Mouse (Mus musculus): ENCODE results near the gene Zfp991.
"Not testable (repeated sequence)": the region's sequence is repeated elsewhere in the genome, so short reads cannot be mapped to it uniquely, and the experiment has no call there.

Zfp991 gene

GRCm38 (mm10) chr4:147131837-147132459, at the start of gene Zfp991:
TSS of gene Zfp991 (plus strand) at chr4:147132038.
- not testable (repeated sequence) for DNase-seq (ENCODE audit: inconsistent age in 2 of 2, low spot score in 1 of 2)

- DNase-seq (ENCODE audit: inconsistent age in 2 of 2, low spot score in 1 of 2) = not testable (repeated sequence)
Measured at GRCm38 (mm10) chr4:147095641-147096040, 36.2 kb upstream of the Zfp991 start.

GRCm38 (mm10) chr4:147101666-147102626, 29.9 kb upstream of the Zfp991 start:
- DNase-seq (ENCODE audit: inconsistent age in 2 of 2, low spot score in 1 of 2) = not testable (repeated sequence)

- peak in 1 of 2 experiments; percentile 32 for DNase-seq (ENCODE audit: inconsistent age in 2 of 2, low spot score in 1 of 2)
Measured at GRCm38 (mm10) chr4:147103814-147104213, 28.0 kb upstream of the Zfp991 start.

GRCm38 (mm10) chr4:147117839-147118238, 14.0 kb upstream of the Zfp991 start:
- not testable (repeated sequence) for DNase-seq (ENCODE audit: inconsistent age in 2 of 2, low spot score in 1 of 2)

GRCm38 (mm10) chr4:147122286-147122685, 9.6 kb upstream of the Zfp991 start:
- DNase-seq (ENCODE audit: inconsistent age in 2 of 2, low spot score in 1 of 2) = peak in 1 of 2 experiments; percentile 35

- DNase-seq (ENCODE audit: inconsistent age in 2 of 2, low spot score in 1 of 2) = peak in 1 of 2 experiments; percentile 19
Measured at GRCm38 (mm10) chr4:147123797-147124196, 8.0 kb upstream of the Zfp991 start.

GRCm38 (mm10) chr4:147124400-147125306, 7.2 kb upstream of the Zfp991 start:
- DNase-seq (ENCODE audit: inconsistent age in 2 of 2, low spot score in 1 of 2) = peak; percentile 47 to 72

- not testable (repeated sequence) for DNase-seq (ENCODE audit: inconsistent age in 2 of 2, low spot score in 1 of 2)
Measured at GRCm38 (mm10) chr4:147125326-147125725, 6.5 kb upstream of the Zfp991 start.

GRCm38 (mm10) chr4:147125870-147126269, 6.0 kb upstream of the Zfp991 start:
- DNase-seq (ENCODE audit: inconsistent age in 2 of 2, low spot score in 1 of 2) = peak in 1 of 2 experiments; percentile 35

- peak in 1 of 2 experiments; percentile 22 for DNase-seq (ENCODE audit: inconsistent age in 2 of 2, low spot score in 1 of 2)
Measured at GRCm38 (mm10) chr4:147126435-147126834, 5.4 kb upstream of the Zfp991 start.

GRCm38 (mm10) chr4:147127137-147127536, 4.7 kb upstream of the Zfp991 start:
- peak in 1 of 2 experiments; percentile 13 for DNase-seq (ENCODE audit: inconsistent age in 2 of 2, low spot score in 1 of 2)

- DNase-seq (ENCODE audit: inconsistent age in 2 of 2, low spot score in 1 of 2) = not testable (repeated sequence)
Measured at GRCm38 (mm10) chr4:147128152-147128551, 3.7 kb upstream of the Zfp991 start.

GRCm38 (mm10) chr4:147133596-147133995, 1.8 kb downstream of the Zfp991 start:
- DNase-seq (ENCODE audit: inconsistent age in 2 of 2, low spot score in 1 of 2) = peak in 1 of 2 experiments; percentile 18

- peak in 1 of 2 experiments; percentile 17 for DNase-seq (ENCODE audit: inconsistent age in 2 of 2, low spot score in 1 of 2)
Measured at GRCm38 (mm10) chr4:147141757-147142156, 9.9 kb downstream of the Zfp991 start.

GRCm38 (mm10) chr4:147165282-147165681, 33.4 kb downstream of the Zfp991 start:
- not testable (repeated sequence) for DNase-seq (ENCODE audit: inconsistent age in 2 of 2, low spot score in 1 of 2)

- not testable (repeated sequence) for DNase-seq (ENCODE audit: inconsistent age in 2 of 2, low spot score in 1 of 2)
Measured at GRCm38 (mm10) chr4:147170547-147170946, 38.7 kb downstream of the Zfp991 start.

- not testable (repeated sequence) for DNase-seq (ENCODE audit: inconsistent age in 2 of 2, low spot score in 1 of 2)
Measured at GRCm38 (mm10) chr4:147171557-147171956, 39.7 kb downstream of the Zfp991 start.

- DNase-seq (ENCODE audit: inconsistent age in 2 of 2, low spot score in 1 of 2) = not testable (repeated sequence)
Measured at GRCm38 (mm10) chr4:147176279-147176880, 44.5 kb downstream of the Zfp991 start.

GRCm38 (mm10) chr4:147181141-147181685, 49.4 kb downstream of the Zfp991 start:
- not testable (repeated sequence) for DNase-seq (ENCODE audit: inconsistent age in 2 of 2, low spot score in 1 of 2)
